Mouse (Mus musculus): ENCODE results near the gene Mnd1.

DNA sequence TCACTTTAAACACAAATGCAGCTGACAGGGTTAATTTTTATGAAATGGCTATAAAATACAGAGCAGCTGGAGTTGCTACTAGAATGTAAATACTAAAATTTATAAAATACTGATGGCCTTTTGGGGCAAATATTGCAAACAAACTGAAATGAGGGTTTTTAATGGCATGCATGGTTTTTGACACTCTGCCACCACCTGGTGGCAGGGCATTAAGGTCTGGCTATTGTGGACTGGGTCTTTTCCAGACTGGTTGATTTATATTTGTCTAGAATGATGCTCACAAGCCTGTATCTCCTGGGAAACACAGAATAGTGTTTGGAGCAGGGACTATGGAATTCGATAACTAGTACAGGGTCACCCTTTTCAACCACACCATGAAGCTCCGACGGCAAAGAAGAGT is 32.1 kb downstream of the Mnd1 start:
- TF ChIP-seq CTCF (IDR thresholded peaks at IDR 0.05; ENCODE audit: control insufficient read depth, insufficient read depth, insufficient replicate concordance, low read depth, low read length) (no peak), POLR2A (IDR thresholded peaks at IDR 0.05; ENCODE audit: control insufficient read depth, low read depth, low read length) (no peak)

All from testis, adult 2 months (tissue).